Mouse (Mus musculus) small intestine, adult 2 months (tissue): ENCODE measurements around the gene Haus4. TPM values are rescaled to one million over a fixed set of nuclear protein-coding genes. Genes with fewer than 3 reads are reported as not detected.
A peak's percentile ranks its signal among the peaks of the same experiment; 100 is the strongest.

ENCODE experiments used
- H3K27ac ChIP-seq: fragments of 200-500 bp; 2 replicates; pipeline ENCODE4 v1.5.1; 2012; ENCODE audit warnings: low read depth, low read length, control low read depth, inconsistent platforms; ENCODE audit not compliant: insufficient read depth
- H3K27me3 ChIP-seq: fragments of 200-500 bp; 2 replicates; pipeline ENCODE4 v1.6.1; 2012; ENCODE audit warnings: mild to moderate bottlenecking, moderate library complexity, low read length, inconsistent platforms; ENCODE audit not compliant: control insufficient read depth, insufficient read depth
- H3K36me3 ChIP-seq: fragments of 200-500 bp; 2 replicates; pipeline ENCODE4 v1.6.1; 2012; ENCODE audit warnings: mild to moderate bottlenecking, low read length, control low read depth, inconsistent platforms; ENCODE audit not compliant: control insufficient read depth, insufficient read depth
- H3K4me1 ChIP-seq: fragments of 200-500 bp; 2 replicates; pipeline ENCODE4 v1.6.1; 2012; ENCODE audit warnings: low read length, inconsistent platforms, mixed read lengths; ENCODE audit not compliant: control insufficient read depth, insufficient read depth, insufficient read length
- H3K4me3 ChIP-seq: fragments of 200-500 bp; 2 replicates; pipeline ENCODE4 v1.5.1; 2012; ENCODE audit warnings: low read depth, mild to moderate bottlenecking, control low read depth, inconsistent platforms, low read length, moderate library complexity
- CTCF ChIP-seq: fragments of 200-500 bp; IDR thresholded peaks from 2 replicates; pipeline ENCODE4 v1.5.1; 2012; ENCODE audit warnings: low read depth, mild to moderate bottlenecking, control low read depth, inconsistent platforms, low read length, moderate library complexity, mixed read lengths; ENCODE audit not compliant: insufficient replicate concordance, insufficient read length; ENCODE audit errors: extremely low read depth
- POLR2A ChIP-seq: fragments of 200-500 bp; IDR thresholded peaks from 2 replicates; pipeline ENCODE4 v1.6.1; 2012; ENCODE audit warnings: low read depth, mild to moderate bottlenecking, control low read depth, inconsistent platforms, low read length, moderate library complexity
- WGBS: fragments of 180-500 bp; shearing (Covaris S2); methylation state at CpG from one replicate; pipeline ENCODE4 v1.1.7; 2018; 5-methylcytosine and 5-hydroxymethylcytosine counted together
- polyA plus RNA-seq: library from polyadenylated mRNA; depleted of rRNA; stranded (reverse); fragments of >200 nt; gene quantifications from 2 replicates; pipeline ENCODE4 v1.2.3, GENCODE M21; 2012

Gene Haus4
- polyA plus RNA-seq, 1 experiment = 11.8 TPM

DNA sequence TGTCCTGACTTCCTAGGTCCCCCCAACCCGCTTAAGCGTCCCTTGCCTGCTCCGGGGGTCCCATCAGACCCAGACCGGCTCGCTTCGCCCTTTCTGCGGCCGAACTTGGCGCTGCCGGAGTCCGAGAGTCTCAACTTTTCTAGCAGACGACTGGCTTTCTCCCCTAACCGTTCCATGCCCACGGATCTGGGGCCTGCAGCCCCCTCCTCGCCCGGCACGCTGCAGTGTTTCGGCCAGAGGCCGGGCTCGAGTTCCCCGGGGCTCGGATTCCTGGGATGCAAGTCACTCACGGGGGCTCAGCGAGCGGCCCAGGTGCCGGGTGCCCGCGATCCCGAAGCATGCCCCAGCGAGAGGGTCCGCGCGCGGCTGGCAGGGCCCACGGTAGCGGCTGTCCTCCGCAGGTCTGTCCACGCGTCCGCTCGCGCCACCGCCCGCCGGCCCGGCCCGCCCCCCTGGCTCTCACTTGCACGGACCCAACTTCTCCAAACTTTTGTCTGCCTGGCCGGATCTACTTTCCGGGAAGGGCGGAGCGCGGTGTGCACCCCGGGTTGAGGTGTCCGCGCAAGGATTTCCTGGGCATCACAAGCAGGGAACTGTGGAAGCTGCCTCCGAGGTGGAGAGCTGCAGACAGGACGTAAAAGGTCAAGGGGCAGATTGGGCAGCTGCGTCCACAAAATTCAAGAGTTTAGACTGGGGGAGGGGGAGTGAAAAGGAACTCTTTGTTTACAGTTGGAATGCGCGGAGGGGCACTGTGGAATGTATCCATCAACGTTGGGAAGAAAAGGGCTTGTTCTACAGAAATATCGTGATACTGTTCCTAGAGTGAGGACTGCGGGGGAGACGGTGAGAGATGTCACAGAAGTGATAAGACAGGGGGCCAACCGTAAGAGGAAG, 22.9 kb upstream of the Haus4 start, which contains the start of gene Ajuba:
Gene Ajuba (minus strand): TSS at position 470 of the 894 bp plus-strand sequence.
- H3K27me3 ChIP-seq = peaks cover 22% of the 10 kb centered on the region
- H3K36me3 ChIP-seq = no peaks in the 10 kb centered on the region
- TF ChIP-seq POLR2A = peak; percentile 9; the same call in 1 of the 2 replicates
- TF ChIP-seq CTCF = no peak
- H3K4me1 ChIP-seq = peaks cover 26% of the 10 kb centered on the region
- H3K4me3 ChIP-seq = peak within 1 kb of the TSS; percentile 82
- WGBS = under 1% methylated on average over 66 of the region's 66 CpGs
- peak within 1 kb of the TSS; percentile 43 for H3K27ac ChIP-seq

DNA sequence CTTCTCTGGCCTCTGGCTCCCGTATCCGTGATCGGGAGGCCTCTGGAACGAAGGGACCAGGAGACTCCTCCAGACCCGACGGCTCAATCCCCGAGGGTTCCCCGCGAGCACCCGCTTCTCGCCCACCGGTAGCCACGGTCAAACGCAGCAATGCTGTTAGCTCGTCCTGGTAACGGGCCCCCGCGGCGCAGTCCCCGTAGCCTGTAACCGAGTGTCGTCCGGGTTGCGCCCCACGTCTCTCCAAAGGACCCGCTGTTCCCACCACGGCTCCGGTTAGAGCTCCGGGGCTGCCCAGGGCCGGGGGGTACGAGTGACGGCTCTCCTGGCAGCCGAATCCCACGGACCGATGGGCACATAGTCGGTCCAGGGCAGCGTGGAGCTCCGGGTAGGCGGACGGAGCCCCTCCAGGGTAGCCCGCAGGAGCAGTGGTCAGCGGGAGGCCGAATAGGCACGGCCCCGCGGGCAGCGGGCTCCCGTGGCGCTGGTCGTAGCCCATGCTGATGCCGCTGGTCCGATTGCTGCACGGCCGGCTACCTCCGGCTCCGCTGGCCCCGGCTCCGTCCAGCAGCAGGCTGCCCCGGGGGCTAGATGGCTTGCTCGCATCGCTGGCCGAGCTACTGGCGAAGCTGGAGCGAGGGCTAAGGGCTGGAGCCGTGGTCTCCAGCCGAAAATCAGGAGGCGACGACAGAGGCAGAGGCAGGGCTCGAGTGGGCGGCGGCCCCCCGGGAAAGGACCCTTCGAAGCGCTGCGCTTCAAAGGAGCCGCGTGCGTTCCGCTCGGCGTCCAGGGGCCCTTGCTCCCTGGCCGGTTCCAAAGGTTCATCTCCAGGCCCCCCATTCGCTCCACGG, 22.0 kb upstream of the Haus4 start:
- TF ChIP-seq POLR2A (no peak), CTCF (no peak)
- H3K27ac ChIP-seq = no peak overlapping the region
- under 1% methylated on average over 84 of the region's 84 CpGs for WGBS

DNA sequence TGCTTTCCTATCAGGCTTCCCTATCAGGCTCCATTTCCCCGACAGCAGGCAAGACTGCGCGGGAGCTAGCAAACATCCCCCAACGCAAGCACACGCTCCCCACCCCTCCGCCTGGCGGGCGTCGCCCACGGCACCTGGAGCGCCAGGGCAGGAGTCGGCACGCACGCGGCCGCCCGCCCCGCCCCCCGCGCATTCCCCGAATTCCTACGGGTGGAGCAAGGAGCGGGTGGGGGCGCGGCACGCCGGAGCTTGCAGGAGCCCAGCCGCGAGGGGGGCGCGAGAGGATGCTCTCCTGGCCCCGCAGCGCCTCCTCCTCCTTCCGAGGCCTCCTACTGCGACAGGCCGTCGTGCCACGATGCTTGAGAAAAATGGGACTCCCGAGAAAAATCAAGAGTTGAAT, 21.2 kb upstream of the Haus4 start:
- Histone ChIP-seq H3K27ac (no peak overlapping the region), H3K4me3 (peak overlapping the region; percentile 82)
- 2% methylated on average over 39 of the region's 39 CpGs for WGBS

More for the DNA sequence above, 22.0 kb upstream of the Haus4 start:
- no peaks in the 10 kb centered on the region for H3K36me3 ChIP-seq
- H3K4me1 ChIP-seq = peaks cover 25% of the 10 kb centered on the region
- H3K27me3 ChIP-seq = peaks cover 22% of the 10 kb centered on the region
- H3K4me3 ChIP-seq = peak overlapping the region; percentile 82

DNA sequence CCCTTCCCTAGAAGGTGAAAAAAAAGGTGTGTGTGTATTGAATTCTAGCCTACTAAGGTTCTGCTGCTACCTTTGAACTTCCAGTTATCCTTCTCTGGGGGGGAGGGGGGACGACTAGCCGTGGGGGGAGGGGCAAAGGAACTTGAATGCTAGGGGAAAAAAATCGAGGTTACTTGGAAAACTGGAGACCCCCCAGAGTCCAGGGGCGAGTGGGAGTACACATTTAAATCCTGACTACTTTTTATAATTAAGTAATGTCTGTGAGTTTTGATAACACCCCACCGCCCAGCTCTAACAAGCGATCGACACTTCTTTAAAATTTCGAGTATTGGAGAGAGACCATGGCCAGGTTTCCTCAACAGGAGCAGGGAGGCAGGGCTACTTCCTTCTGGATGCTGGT, 20.6 kb upstream of the Haus4 start:
- peaks cover 25% of the 10 kb centered on the region for H3K4me1 ChIP-seq
- H3K27ac ChIP-seq = no peak overlapping the region
- no peaks in the 10 kb centered on the region for H3K36me3 ChIP-seq
- 34% methylated on average over 8 of the region's 8 CpGs for WGBS
- TF ChIP-seq POLR2A = no peak
- no peak for TF ChIP-seq CTCF
- peaks cover 22% of the 10 kb centered on the region for H3K27me3 ChIP-seq
- H3K4me3 ChIP-seq = no peak overlapping the region; the same call in 1 of the 2 replicates

More for the DNA sequence above, 21.2 kb upstream of the Haus4 start:
- no peaks in the 10 kb centered on the region for H3K36me3 ChIP-seq
- peaks cover 22% of the 10 kb centered on the region for H3K27me3 ChIP-seq
- TF ChIP-seq CTCF = no peak
- TF ChIP-seq POLR2A = no peak
- peaks cover 25% of the 10 kb centered on the region for H3K4me1 ChIP-seq

DNA sequence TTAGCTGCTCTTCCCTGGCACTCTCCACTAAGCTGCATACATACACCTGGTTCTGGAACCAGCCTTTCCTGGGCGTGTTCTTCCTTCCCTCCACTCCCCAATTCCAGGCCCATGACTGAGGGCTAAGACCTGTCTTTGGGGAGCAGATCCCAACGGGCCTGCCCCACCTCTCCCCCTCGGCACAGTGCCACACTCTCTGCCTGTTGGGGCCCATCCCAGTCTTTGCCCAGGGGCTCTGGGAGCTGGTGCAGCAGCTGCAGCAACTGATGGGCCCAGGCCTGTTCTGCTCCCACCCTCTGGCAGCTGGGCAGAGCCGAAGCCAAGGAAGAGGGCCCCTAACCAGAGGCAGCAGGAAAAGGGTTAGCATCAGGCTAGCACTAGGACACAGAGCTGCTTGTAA, 19.8 kb upstream of the Haus4 start:
- peaks cover 25% of the 10 kb centered on the region for H3K4me1 ChIP-seq
- no peak for TF ChIP-seq POLR2A
- no peak for TF ChIP-seq CTCF
- WGBS = 35% methylated on average over 4 of the region's 4 CpGs
- no peaks in the 10 kb centered on the region for H3K36me3 ChIP-seq
- H3K27ac ChIP-seq = no peak overlapping the region
- peaks cover 22% of the 10 kb centered on the region for H3K27me3 ChIP-seq
- no peak overlapping the region for H3K4me3 ChIP-seq

DNA sequence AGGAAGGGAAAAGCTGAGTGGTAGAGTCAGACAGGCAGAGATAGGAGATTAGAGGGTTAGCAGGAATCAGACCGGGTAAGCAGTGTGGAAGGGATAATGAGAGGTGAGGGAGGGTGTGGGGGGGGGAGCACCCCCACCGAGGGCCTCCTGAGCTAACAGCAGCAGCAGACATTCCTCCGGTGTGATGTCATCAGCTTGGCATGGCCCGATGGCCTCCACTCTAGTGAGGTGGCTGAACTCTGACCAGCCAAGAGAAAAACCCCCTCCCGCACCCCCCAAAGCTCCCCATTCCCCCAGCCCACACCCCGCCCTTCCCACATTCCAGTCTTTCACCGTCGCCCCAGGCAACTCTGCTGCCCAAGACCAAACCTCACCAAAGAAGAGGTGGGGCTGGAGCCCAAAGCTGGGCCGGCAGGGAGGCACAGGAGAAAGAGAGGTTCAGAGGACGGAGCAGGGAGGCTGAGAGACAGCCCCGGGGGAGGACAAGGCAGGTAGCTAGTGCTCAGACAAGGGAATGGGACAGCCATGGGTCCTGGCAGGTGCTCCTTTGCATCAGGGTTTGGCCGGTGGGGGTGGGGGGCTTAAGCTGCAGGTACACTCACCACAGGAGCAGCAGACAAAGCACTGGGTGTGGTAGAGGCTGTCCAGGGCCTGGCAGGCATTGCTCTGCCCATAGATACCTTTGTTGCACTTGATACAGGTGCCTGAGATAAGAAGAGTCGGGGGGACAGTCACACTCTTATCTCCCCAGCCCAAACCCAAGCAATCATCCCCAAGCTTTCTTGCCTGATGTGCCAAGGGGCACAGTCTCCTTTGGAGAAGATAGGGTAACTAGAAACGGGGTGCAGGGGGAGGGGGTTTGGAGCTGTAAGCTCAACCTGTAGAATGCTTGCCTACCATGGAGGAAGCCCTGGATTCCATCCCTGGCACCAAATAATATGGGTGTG, 18.6 kb upstream of the Haus4 start:
- H3K4me1 ChIP-seq = peaks cover 22% of the 10 kb centered on the region
- TF ChIP-seq CTCF = no peak
- no peak for TF ChIP-seq POLR2A
- peaks cover 22% of the 10 kb centered on the region for H3K27me3 ChIP-seq
- H3K27ac ChIP-seq = no peak overlapping the region
- no peaks in the 10 kb centered on the region; the same call in 1 of the 2 replicates for H3K36me3 ChIP-seq
- no peak overlapping the region for H3K4me3 ChIP-seq
- 36% methylated on average over 14 of the region's 14 CpGs for WGBS
